8 mouse cellular contexts compared by ENCODE assay signal in genomic region chr19:31762411-31763245, GRCm38 (mm10). TPM values are rescaled to one million over a fixed set of nuclear protein-coding genes. Genes with fewer than 3 reads are reported as not detected.
DNase-seq lines count a peak whose midpoint lies in the region; ATAC-seq and TF ChIP-seq lines count a peak whose summit lies in the region.

No protein-coding gene starts in this region.

- TF ChIP-seq CTCF in lung, postnatal 0 days (IDR thresholded peaks at IDR 0.05) = peak; percentile 25; the same call in 1 of the 2 replicates

- peak overlapping the region; percentile 81 for H3K4me2 ChIP-seq in lung, postnatal 0 days (replicated peaks; ENCODE audit: low read depth, low read length)

- peak overlapping the region; percentile 93 for H3K27ac ChIP-seq in heart, embryonic 10.5 days
- H3K27ac ChIP-seq in lung, postnatal 0 days (ENCODE audit: low read length) = peak overlapping the region; percentile 81

- DNase-seq in CD4-positive, CD25-positive, alpha-beta regulatory T cell, adult 2 months (ENCODE audit: low read depth, low spot score) = peak; percentile 7
- peak; percentile 68 for DNase-seq in embryo, embryonic 9.5 days (ENCODE audit: extremely low spot score)
- peak; percentile 84 for DNase-seq in heart, embryonic 10.5 days (ENCODE audit: low spot score)
- DNase-seq in kidney, adult 9 months = peak; percentile 31
- DNase-seq in lung, postnatal 0 days (ENCODE audit: low spot score) = peak; percentile 89
- DNase-seq in retina, embryonic 14.5 days (ENCODE audit: low spot score) = peak; percentile 66
- no peak for DNase-seq in c-Kit-positive CD71-positive TER-119-positive erythroid progenitor cells, embryonic 14.5 days (ENCODE audit: low spot score)

- peak overlapping the region; percentile 54; the same call in 1 of the 2 replicates for H3K9ac ChIP-seq in lung, postnatal 0 days (replicated peaks; ENCODE audit: low read depth)

- WGBS in heart, embryonic 10.5 days = under 1% methylated on average over 24 of the region's 24 CpGs
- under 1% methylated on average over 24 of the region's 24 CpGs for WGBS in lung, postnatal 0 days

- no peaks in the 10 kb centered on the region for H3K27me3 ChIP-seq in heart, embryonic 10.5 days (ENCODE audit: insufficient read depth, poor library complexity, severe bottlenecking)
- H3K27me3 ChIP-seq in lung, postnatal 0 days (replicated peaks; ENCODE audit: insufficient read depth, low read length) = no peaks in the 10 kb centered on the region

- ATAC-seq in CD4-positive, CD25-positive, alpha-beta regulatory T cell, adult 4 months = no peak
- ATAC-seq in lung, postnatal 0 days = peak; percentile 87

- no peaks in the 10 kb centered on the region for H3K9me3 ChIP-seq in heart, embryonic 10.5 days
- H3K9me3 ChIP-seq in lung, postnatal 0 days (ENCODE audit: low read length) = no peaks in the 10 kb centered on the region

- TF ChIP-seq EP300 in lung, postnatal 0 days (IDR thresholded peaks at IDR 0.05) = peak; percentile 41; the same call in 1 of the 2 replicates

- peaks cover 32% of the 10 kb centered on the region for H3K4me1 ChIP-seq in heart, embryonic 10.5 days
- no peaks in the 10 kb centered on the region for H3K4me1 ChIP-seq in lung, postnatal 0 days (ENCODE audit: insufficient read depth, low read depth, low read length)

- H3K36me3 ChIP-seq in heart, embryonic 10.5 days = no peaks in the 10 kb centered on the region
- H3K36me3 ChIP-seq in lung, postnatal 0 days (ENCODE audit: insufficient read depth, low read length) = no peaks in the 10 kb centered on the region

- H3K4me3 ChIP-seq in heart, embryonic 10.5 days = peak overlapping the region; percentile 85
- H3K4me3 ChIP-seq in lung, postnatal 0 days (ENCODE audit: low read depth, low read length) = peak overlapping the region; percentile 73

RNA-seq across cellular contexts. Expression of gene Prkg1, which starts 2.2 kb away (rescaled TPM):
- under 1 TPM in 1 of 2 experiments, not detected in 1; 0.39 TPM for polyA plus RNA-seq in CD4-positive, CD25-positive, alpha-beta regulatory T cell, adult 4 months (2017; shearing (Covaris generic))
- 12.0 and 17.7 TPM in 2 replicates for polyA plus RNA-seq in heart, embryonic 10.5 days (2016; fragmentation: Nextera tagmentation; extraction: Ambion mirVana)
- 4.8 and 5.2 TPM in 2 replicates for polyA plus RNA-seq in lung, postnatal 0 days (2015; fragmentation: Nextera tagmentation; extraction: Ambion mirVana)
